Mouse (Mus musculus) stomach, postnatal 0 days (tissue): ENCODE data around the gene Ptges3.

Source experiments
- CTCF ChIP-seq: IDR thresholded peaks from 2 replicates; pipeline ENCODE4 v1.5.1; 2016; ENCODE audit warnings: antibody characterized with exemption, low read depth, mild to moderate bottlenecking, moderate library complexity
- EP300 ChIP-seq: optimal IDR thresholded peaks from 2 replicates; pipeline ENCODE3; 2016; ENCODE audit warnings: antibody characterized with exemption

- TF ChIP-seq CTCF = no peak
- no peak for TF ChIP-seq EP300
Observed at GRCm38 (mm10) chr10:128094340-128094968, 35.7 kb downstream of the Ptges3 start.
